Mouse (Mus musculus) cerebellum, postnatal 36 days (tissue): ENCODE results near the gene 2900026A02Rik.
A peak's percentile ranks its signal among the peaks of the same experiment; 100 is the strongest.

Experiments used
- DNase-seq, 2 experiments: peaks; one replicate each; pipeline ENCODE4 v3.0.0; 2021 to 2022; ENCODE audit warnings: mixed read lengths in 2 of 2

Gene 2900026A02Rik

GRCm38 (mm10) chr5:113210314-113210713 is 10.7 kb downstream of the 2900026A02Rik start:
- no peak for DNase-seq

DNA sequence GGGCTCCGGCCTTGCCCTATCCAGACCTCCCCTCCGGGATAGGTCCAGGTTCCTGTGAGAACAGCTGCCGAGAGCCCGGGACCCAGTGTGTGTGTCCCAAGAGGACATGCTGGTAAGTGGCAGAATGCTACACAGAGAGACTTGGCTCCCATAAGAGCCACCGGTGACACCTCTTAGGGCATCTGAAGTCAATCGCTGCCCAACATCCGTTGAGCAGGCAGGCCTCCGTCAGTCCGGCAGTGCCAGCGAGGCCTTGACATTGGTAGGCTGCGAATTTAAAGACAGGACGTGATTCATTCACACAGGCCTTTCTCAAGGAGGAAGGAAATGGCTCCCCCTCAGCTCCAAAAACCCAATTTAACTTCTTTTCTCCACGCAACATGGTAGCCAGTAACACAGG is 11.1 kb downstream of the 2900026A02Rik start:
- DNase-seq: no peak

GRCm38 (mm10) chr5:113209401-113209750 is 11.7 kb downstream of the 2900026A02Rik start:
- no peak for DNase-seq

- peak; percentile 23 to 30 for DNase-seq
Measured at GRCm38 (mm10) chr5:113208622-113209400, 12.2 kb downstream of the 2900026A02Rik start.

GRCm38 (mm10) chr5:113208048-113208447 is 13.0 kb downstream of the 2900026A02Rik start:
- no peak for DNase-seq

DNA sequence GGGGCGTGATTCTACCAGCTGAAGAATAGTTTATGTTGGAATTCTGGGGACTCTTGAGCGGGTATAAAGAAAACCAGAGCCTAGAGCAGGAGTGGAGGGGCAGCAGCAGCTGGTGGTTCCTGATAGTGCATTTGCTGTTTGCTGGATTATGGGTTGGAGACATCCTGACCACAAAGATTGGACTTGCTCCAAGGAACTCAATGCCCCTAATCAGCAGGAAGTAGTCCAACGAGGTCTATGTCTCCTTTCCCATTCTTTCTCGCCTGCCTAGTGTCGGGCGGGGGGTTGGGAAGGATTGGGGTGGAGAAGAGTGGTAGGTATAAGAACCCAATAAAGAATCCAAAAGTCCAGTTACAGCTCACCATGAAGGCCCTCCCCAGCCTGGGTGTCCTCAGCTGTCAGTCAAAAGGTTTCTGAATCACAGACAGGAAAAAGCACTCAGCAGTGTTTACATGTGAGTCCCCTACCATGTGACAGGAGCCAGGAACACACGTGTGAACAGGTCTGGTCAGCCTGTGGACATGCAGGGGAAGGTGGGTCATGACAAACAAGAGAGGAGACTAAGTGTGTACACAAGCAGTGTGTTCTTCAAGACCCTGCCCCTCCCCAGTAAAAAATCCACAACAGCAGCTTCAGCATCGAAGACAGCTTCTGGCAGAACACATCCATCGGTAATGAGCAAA is 14.2 kb downstream of the 2900026A02Rik start:
- no peak for DNase-seq

DNA sequence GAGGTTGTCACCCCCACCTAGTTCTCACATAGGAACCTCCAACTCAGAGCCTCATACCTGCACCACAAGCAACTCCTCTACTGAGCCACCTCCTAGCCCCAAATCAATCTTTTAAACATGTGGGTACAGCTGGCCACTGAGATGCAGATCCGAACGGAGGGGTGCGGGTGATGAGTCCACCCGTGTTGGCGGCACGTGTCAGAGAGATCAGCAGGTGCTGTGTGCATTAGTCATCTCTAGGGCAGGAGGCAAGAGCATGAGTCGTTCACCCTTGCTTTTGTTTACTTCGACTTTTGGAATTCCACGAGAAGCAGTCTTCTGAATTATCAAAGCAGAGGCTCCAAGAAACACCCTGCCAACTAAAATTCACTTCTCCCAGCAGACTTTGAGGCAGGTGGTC is 16.8 kb downstream of the 2900026A02Rik start:
- DNase-seq: no peak

DNA sequence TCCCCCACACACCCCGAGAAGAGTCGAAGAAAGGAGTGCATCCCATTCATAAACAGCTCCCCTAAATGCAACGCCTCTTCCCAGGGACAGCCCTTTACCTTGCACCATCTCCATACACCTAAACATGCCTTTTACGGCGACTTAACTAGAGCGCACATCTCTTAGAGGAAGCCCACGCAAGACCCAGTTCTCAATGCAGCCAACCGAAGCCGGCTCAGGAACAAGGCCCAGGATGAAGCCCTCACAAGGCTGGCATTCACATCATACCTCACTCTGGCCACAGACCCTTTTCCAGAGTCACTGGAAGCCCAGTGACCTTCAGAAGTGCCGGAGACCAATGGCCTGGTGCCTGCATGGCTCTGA is 21.3 kb downstream of the 2900026A02Rik start:
- no peak for DNase-seq

DNA sequence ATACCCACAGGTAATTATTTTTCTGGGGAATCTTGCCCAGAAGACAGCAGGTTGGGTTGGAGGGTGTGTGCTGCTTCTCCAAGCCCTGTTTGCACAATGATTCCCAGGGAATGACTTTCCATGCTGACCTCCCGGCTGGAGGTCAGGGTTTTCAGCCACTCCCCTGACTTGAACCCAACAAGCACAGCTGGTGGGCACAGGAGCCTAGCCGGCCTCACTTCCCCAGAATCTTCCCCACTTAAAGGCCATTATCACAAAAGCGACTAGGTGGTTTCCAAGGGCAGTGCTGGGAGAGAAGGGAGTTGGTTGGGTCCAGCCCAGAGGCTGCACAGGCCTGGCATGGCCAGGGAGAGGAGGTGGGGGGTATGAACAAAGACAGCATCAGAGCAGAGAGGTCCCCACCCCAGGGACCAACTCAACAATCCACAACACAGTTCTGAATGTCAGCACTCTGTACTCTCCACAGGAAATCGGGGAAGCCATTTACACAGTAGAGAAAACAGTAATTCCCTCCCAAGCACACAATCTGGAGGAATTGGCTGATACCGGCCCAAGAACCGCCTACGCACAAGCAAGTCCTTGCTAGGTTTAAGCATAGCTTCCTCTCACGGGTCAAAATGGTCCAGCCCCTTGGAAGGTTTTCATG is 21.8 kb downstream of the 2900026A02Rik start:
- no peak for DNase-seq

GRCm38 (mm10) chr5:113196916-113197794 is 23.9 kb downstream of the 2900026A02Rik start:
- DNase-seq: no peak

DNA sequence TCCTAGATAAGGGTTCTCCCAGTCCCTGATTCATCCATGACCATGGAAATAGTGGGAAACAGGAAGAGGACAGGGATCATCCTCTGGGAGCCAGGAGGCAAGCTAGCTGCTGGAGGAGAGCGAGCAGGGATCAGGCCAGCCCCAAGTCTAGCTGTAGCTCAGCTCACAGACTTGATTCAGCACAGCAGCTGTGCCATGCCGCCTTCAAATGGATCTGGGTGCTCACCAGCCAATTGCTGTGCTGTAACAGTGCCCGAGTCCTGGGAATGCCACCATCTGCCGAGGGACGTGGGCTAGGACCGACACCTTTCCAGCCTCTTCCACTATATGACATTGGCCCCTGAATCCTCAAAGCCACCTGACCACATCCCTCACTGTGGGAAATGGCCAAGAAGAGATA is 25.1 kb downstream of the 2900026A02Rik start:
- DNase-seq: no peak

- DNase-seq: no peak
Measured at GRCm38 (mm10) chr5:113195451-113195850, 25.6 kb downstream of the 2900026A02Rik start.

- DNase-seq: no peak
Measured at GRCm38 (mm10) chr5:113193762-113194161, 27.3 kb downstream of the 2900026A02Rik start.

DNA sequence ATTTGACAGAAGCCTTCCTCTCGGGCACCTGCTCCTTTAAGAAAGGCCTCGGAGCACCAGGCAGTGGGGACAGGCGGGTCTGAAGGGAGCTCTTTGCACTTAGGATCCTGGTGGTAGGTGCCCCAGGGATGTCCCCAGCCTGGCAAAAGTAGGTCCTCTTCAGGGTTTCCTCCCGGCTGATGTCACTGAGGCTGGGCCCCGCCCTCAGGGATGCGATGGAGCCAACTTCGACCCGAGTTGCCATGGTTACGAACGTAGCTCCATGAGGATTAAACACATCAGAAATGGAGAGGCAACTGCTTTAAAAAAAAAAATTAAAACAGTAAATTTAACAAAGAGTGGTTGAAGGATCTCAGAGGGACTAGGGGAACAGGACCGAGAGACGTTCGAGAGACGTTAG is 29.1 kb downstream of the 2900026A02Rik start:
- DNase-seq: no peak

- DNase-seq: no peak
Measured at GRCm38 (mm10) chr5:113190558-113190957, 30.5 kb downstream of the 2900026A02Rik start.

DNA sequence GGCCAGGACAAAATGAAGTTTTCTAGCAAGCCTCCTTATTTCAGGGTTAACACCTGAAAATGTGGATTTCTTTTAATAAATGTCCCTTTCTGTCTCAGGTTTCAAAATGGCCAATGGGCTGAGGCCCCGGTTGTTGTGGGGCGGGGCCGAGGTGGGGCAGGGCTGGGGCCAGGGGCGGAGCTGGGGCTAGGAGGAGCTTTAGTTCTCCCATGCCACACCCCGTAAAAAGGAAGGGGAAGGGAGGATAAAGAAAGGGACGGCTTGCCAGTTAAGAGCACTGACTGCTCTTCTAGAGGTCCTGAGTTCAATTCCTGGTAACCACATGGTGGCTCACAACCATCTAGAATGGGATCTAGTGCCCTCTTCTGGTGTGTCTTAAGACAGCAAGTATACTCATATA is 39.6 kb downstream of the 2900026A02Rik start:
- DNase-seq: no peak

DNA sequence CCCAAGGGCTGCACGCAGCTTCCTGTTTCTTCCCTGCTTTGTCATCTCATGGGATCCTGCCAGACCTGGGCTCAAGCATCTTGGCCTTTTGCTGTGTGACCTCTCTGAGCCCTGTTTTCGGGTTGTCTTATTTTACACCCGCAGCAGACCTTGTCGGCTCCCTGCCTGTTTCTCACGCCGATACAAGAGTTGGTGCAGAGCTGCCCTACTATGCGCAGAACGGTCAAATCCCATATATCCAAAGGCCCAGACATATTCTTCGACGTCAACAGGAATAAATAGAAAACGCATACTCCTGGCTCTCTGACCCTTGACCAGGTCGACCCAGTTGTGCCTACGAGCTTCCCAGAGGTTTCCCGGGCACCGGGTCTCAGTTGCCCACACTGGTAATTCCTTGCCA is 40.3 kb downstream of the 2900026A02Rik start:
- no peak for DNase-seq

GRCm38 (mm10) chr5:113179843-113180682 is 41.0 kb downstream of the 2900026A02Rik start:
- DNase-seq: peak; percentile 84

- no peak for DNase-seq
Measured at GRCm38 (mm10) chr5:113179451-113179842, 41.6 kb downstream of the 2900026A02Rik start.

DNA sequence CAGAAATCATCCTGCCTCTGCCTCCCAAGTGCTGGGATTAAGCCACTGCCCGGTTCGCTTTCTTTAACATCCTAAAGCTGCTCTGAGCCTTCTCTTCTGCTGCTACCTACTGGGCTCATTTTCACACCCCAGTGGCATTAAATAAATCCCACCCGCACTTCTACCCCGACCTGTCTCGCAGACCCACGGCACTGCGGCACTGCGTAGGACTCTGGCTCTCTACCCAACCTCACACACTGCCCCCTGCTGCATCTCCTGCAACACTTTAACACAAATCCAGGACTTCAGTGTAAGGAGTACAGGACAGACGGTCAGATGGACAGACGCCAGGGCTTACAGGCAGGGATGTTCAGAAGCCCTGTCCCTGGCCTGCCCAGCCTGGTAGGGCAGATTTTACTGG is 45.1 kb downstream of the 2900026A02Rik start:
- DNase-seq: no peak

DNA sequence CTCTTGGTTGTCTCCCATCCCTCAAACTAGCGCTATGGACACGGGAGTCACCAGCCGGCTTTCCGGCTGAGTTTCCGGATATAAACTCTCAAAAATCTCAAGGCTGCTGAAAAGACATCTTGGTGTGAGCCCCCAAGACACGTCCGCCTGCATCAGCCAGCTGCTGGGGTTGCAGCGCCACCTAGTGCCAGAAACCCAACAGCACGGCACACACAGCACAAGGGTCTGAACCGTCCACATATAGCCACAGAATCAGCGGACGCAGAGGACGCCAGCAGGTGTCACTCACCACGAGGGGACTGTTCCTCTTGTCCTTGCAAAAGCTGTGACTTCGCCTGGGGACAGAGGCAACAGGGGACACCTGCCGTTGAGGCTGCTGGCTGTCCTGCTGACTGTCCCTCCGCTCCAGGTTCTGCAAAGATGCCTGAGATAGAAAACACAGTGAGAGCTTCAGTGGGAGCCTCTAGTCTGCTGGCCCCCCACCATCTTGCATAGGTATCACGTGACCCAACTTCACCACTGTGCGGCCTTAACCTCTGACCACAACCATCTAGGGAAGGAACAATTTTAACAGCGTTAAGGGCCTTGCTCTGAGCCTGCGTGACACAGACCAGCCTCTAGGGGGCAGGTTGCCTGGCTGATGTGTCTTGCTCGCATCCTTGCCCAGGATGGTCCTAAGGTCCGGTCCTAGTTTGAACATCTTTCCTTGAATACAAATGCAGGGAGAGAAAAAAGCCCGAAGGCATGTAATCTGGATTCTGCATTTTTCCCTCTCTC is 45.9 kb downstream of the 2900026A02Rik start:
- peak in 1 of 2 experiments; percentile 39 for DNase-seq
